8 mouse cellular contexts compared by ENCODE assay signal in genomic region chr13:22041651-22042567, GRCm38 (mm10). TPM values are rescaled to one million over a fixed set of nuclear protein-coding genes. Genes with fewer than 3 reads are reported as not detected.
A peak's percentile ranks its signal among the peaks of the same experiment; 100 is the strongest.
DNase-seq lines count a peak whose midpoint lies in the region; ATAC-seq lines count a peak whose summit lies in the region.

No protein-coding gene starts in this region.

- peak overlapping the region; percentile 64 for H3K4me2 ChIP-seq in limb, embryonic 11.5 days (ENCODE audit: low read depth, severe bottlenecking)

- H3K27ac ChIP-seq in limb, embryonic 11.5 days (replicated peaks; ENCODE audit: low read depth, low read length), result peak overlapping the region; percentile 88

- peak; percentile 56 for DNase-seq in cerebellum, adult 9-10 months
- DNase-seq in 3T3-L1 (ENCODE audit: low read depth, low spot score), result peak; percentile 74
- peak; percentile 73 for DNase-seq in embryo, embryonic 9.5 days (ENCODE audit: extremely low spot score)
- DNase-seq in limb, embryonic 11.5 days (ENCODE audit: low spot score), result peak; percentile 64
- DNase-seq in retina, embryonic 14.5 days (ENCODE audit: low spot score), result peak; percentile 55
- no peak for DNase-seq in adrenal gland, adult 18-20 months (ENCODE audit: low spot score in 2 of 2)
- no peak for DNase-seq in urinary bladder, postnatal 4 days (ENCODE audit: low spot score in 2 of 2)

- no peaks in the 10 kb centered on the region for H3K27me3 ChIP-seq in limb, embryonic 11.5 days (ENCODE audit: control insufficient read depth, insufficient read depth, low read length)

- 0 out of 2 replicates have a peak, but pooled peaks cover 3% of the 10 kb centered on the region for H3K4me1 ChIP-seq in limb, embryonic 11.5 days (ENCODE audit: control insufficient read depth, insufficient read depth, low read length)

- H3K9me3 ChIP-seq in limb, embryonic 11.5 days (ENCODE audit: control insufficient read depth, low read length), result no peaks in the 10 kb centered on the region

- WGBS in limb, embryonic 11.5 days, result 5% methylated on average over 13 of the region's 13 CpGs

- H3K4me3 ChIP-seq in limb, embryonic 11.5 days (ENCODE audit: low read depth, low read length), result peak overlapping the region; percentile 26

- ATAC-seq in cerebellum, adult (ENCODE audit: insufficient number of reproducible peaks, low FRiP score, low TSS enrichment), result no peak
- ATAC-seq in limb, embryonic 11.5 days (ENCODE audit: insufficient number of reproducible peaks, low FRiP score, low TSS enrichment, low read depth), result no peak

- H3K36me3 ChIP-seq in limb, embryonic 11.5 days (ENCODE audit: control insufficient read depth, insufficient read depth, low read length), result no peaks in the 10 kb centered on the region

- H3K9ac ChIP-seq in limb, embryonic 11.5 days (ENCODE audit: low read length), result peak overlapping the region; percentile 74

RNA-seq across cellular contexts. Expression of gene Hist1h4i, which starts 0.7 kb away (rescaled TPM):
- 29.4 and 30.2 TPM in 2 replicates for polyA plus RNA-seq in limb, embryonic 11.5 days (2014; fragmentation: Nextera tagmentation; extraction: Ambion mirVana)
- total RNA-seq in adrenal gland, adult 18-20 months (2021), result 10 to 100 TPM; 40.1 to 68.2 TPM

RNA-seq across cellular contexts. Expression of gene Hist1h2ag, which starts 0.8 kb away (rescaled TPM):
- polyA plus RNA-seq in limb, embryonic 11.5 days (2014; fragmentation: Nextera tagmentation; extraction: Ambion mirVana), result 75.3 and 79.2 TPM in 2 replicates
- 10 to 100 TPM; 11.9 to 12.2 TPM for total RNA-seq in adrenal gland, adult 18-20 months (2021)

RNA-seq across cellular contexts. Expression of gene Hist1h2bj, which starts 1.1 kb away (rescaled TPM):
- polyA plus RNA-seq in limb, embryonic 11.5 days (2014; fragmentation: Nextera tagmentation; extraction: Ambion mirVana), result 18.9 and 19.9 TPM in 2 replicates
- 10 to 100 TPM in 1 of 2 experiments, 1 to 10 TPM in 1; 8.0 to 15.6 TPM for total RNA-seq in adrenal gland, adult 18-20 months (2021)

RNA-seq across cellular contexts. Expression of gene Hist1h2bk, which starts 6.2 kb away (rescaled TPM):
- 13.8 and 14.0 TPM in 2 replicates for polyA plus RNA-seq in limb, embryonic 11.5 days (2014; fragmentation: Nextera tagmentation; extraction: Ambion mirVana)
- 10 to 100 TPM; 18.0 to 23.9 TPM for total RNA-seq in adrenal gland, adult 18-20 months (2021)

RNA-seq across cellular contexts. Expression of gene Hist1h2ah, which starts 6.5 kb away (rescaled TPM):
- 5.5 and 22.0 TPM in 2 replicates for polyA plus RNA-seq in limb, embryonic 11.5 days (2014; fragmentation: Nextera tagmentation; extraction: Ambion mirVana)
- 10 to 100 TPM in 1 of 2 experiments, not detected in 1; 16.5 TPM for total RNA-seq in adrenal gland, adult 18-20 months (2021)

Comparison
In these comparisons a context has a peak if more than half of its experiments do, and no peak if none do; other contexts are left out.
1. DNase-seq: peak in cerebellum, adult 9-10 months (single experiment), 3T3-L1 (single experiment), embryo, embryonic 9.5 days (single experiment), limb, embryonic 11.5 days (single experiment) and retina, embryonic 14.5 days (single experiment); none in adrenal gland, adult 18-20 months (0 of 2) and urinary bladder, postnatal 4 days (0 of 2).